In genomic region chr5:51949996-51950395, GRCm38 (mm10) we compare ENCODE assay signal across 26 mouse cellular contexts.
DNase-seq lines count a peak whose midpoint lies in the region; ATAC-seq and TF ChIP-seq lines count a peak whose summit lies in the region.
"Had no signal": no experiment of that assay in that cellular context is flagged by ENCODE, and none has a peak within 500 bp of the region (broad histone marks: within the 10 kb centered on the region; RNA-seq: fewer than 3 reads in every experiment).

No protein-coding gene starts in this region.

- H3K4me2 ChIP-seq in lung, postnatal 0 days (replicated peaks; ENCODE audit: low read depth, low read length), result no peak overlapping the region
- H3K4me2 ChIP-seq: embryonic facial prominence, embryonic 13.5 days; embryonic facial prominence, embryonic 15.5 days; forebrain, embryonic 13.5 days; forebrain, embryonic 15.5 days had no signal

- H3K4me3 ChIP-seq in gastrocnemius, adult 2 months, result no peak overlapping the region
- no peak overlapping the region for H3K4me3 ChIP-seq in heart, adult 2 months
- H3K4me3 ChIP-seq in lung, postnatal 0 days (ENCODE audit: low read depth, low read length), result no peak overlapping the region
- H3K4me3 ChIP-seq: embryonic facial prominence, embryonic 13.5 days; embryonic facial prominence, embryonic 15.5 days; erythroblast, embryonic 14.5 days; forebrain, embryonic 13.5 days; forebrain, embryonic 15.5 days had no signal

- ATAC-seq in megakaryocyte progenitor cell, adult 5-6 weeks (replicated peaks; ENCODE audit: poor library complexity), result peak; percentile 48
- no peak for ATAC-seq in lung, postnatal 0 days
- ATAC-seq: CD4-positive, CD25-positive, alpha-beta regulatory T cell, adult 4 months; forebrain, embryonic 13.5 days; forebrain, embryonic 15.5 days had no signal

- no peaks in the 10 kb centered on the region for H3K4me1 ChIP-seq in heart, adult 2 months (ENCODE audit: control insufficient read depth, insufficient read depth, low read length)
- H3K4me1 ChIP-seq in lung, postnatal 0 days (ENCODE audit: insufficient read depth, low read depth, low read length), result no peaks in the 10 kb centered on the region
- H3K4me1 ChIP-seq: embryonic facial prominence, embryonic 13.5 days; embryonic facial prominence, embryonic 15.5 days; forebrain, embryonic 13.5 days; forebrain, embryonic 15.5 days had no signal

- no peaks in the 10 kb centered on the region for H3K9me3 ChIP-seq in lung, postnatal 0 days (ENCODE audit: low read length)
- H3K9me3 ChIP-seq: embryonic facial prominence, embryonic 13.5 days; embryonic facial prominence, embryonic 15.5 days; forebrain, embryonic 13.5 days; forebrain, embryonic 15.5 days had no signal

- intact Hi-C loops in gastrocnemius, adult 2 months (cut with DNase I), result loop anchor here (5.0 kb wide), 1 partner anchor 38 kb away; no protein-coding TSS in a partner anchor
- intact Hi-C loops in heart, adult 2 months (cut with DNase I), result loop anchor here (5.0 kb wide), 1 partner anchor 87 kb away; no protein-coding TSS in a partner anchor
- intact Hi-C loops in heart, postnatal 10 days (cut with DNase I), result no loop called here

- H3K79me2 ChIP-seq in heart, adult 2 months (replicated peaks; ENCODE audit: control insufficient read depth, insufficient read depth, low read length), result no peaks in the 10 kb centered on the region

- peak overlapping the region; percentile 73 for H3K27ac ChIP-seq in gastrocnemius, adult 2 months
- peak overlapping the region; percentile 87 for H3K27ac ChIP-seq in heart, adult 2 months
- H3K27ac ChIP-seq in lung, postnatal 0 days (ENCODE audit: low read length), result no peak overlapping the region
- H3K27ac ChIP-seq: embryonic facial prominence, embryonic 13.5 days; embryonic facial prominence, embryonic 15.5 days; forebrain, embryonic 13.5 days; forebrain, embryonic 15.5 days had no signal

- TF ChIP-seq POLR2A in heart, adult 2 months (IDR thresholded peaks at IDR 0.05; ENCODE audit: insufficient read depth, low read depth, low read length), result no peak

- no peak for DNase-seq in gastrocnemius, adult 2 months
- no peak for DNase-seq in gastrocnemius, postnatal 4 days (ENCODE audit: low spot score in 2 of 2)
- no peak for DNase-seq in heart, adult 2 months
- DNase-seq in heart, postnatal 10 days, result no peak
- no peak for DNase-seq in thymus, adult 18-20 months
- no peak for DNase-seq in lung, postnatal 0 days (ENCODE audit: low spot score)
- DNase-seq: adrenal gland, adult 2 months; adrenal gland, postnatal 10 days; adrenal gland, postnatal 25 days; B cell, adult 2 months; cerebellum, adult 11 months; cerebellum, adult 18-20 months; cerebellum, adult 8-10 months; cerebellum, adult 9-11 months; cerebellum, postnatal 14 days; cerebellum, postnatal 36 days; embryo, embryonic 11 days had no signal

- no peaks in the 10 kb centered on the region for H3K36me3 ChIP-seq in heart, adult 2 months (ENCODE audit: control insufficient read depth, insufficient read depth, low read length)
- H3K36me3 ChIP-seq in lung, postnatal 0 days (ENCODE audit: insufficient read depth, low read length), result no peaks in the 10 kb centered on the region
- H3K36me3 ChIP-seq: embryonic facial prominence, embryonic 13.5 days; embryonic facial prominence, embryonic 15.5 days; forebrain, embryonic 15.5 days; G1E had no signal

- TF ChIP-seq CTCF in gastrocnemius, adult 2 months (IDR thresholded peaks at IDR 0.05), result no peak
- TF ChIP-seq CTCF in heart, adult 2 months (IDR thresholded peaks at IDR 0.05), result no peak
- TF ChIP-seq CTCF in lung, postnatal 0 days (IDR thresholded peaks at IDR 0.05), result no peak

- 72% methylated on average over 5 of the region's 5 CpGs for WGBS in heart, adult 2 months
- 79% methylated on average over 5 of the region's 5 CpGs for WGBS in lung, postnatal 0 days

- no peaks in the 10 kb centered on the region for H3K27me3 ChIP-seq in heart, adult 2 months (ENCODE audit: control insufficient read depth, insufficient read depth, low read length)
- H3K27me3 ChIP-seq in lung, postnatal 0 days (replicated peaks; ENCODE audit: insufficient read depth, low read length), result no peaks in the 10 kb centered on the region
- H3K27me3 ChIP-seq: CH12.LX; embryonic facial prominence, embryonic 13.5 days; embryonic facial prominence, embryonic 15.5 days; forebrain, embryonic 13.5 days; forebrain, embryonic 15.5 days had no signal

- no peak for TF ChIP-seq EP300 in heart, adult 2 months (IDR thresholded peaks at IDR 0.05; ENCODE audit: insufficient read depth, low read depth, low read length)
- TF ChIP-seq EP300 in lung, postnatal 0 days (IDR thresholded peaks at IDR 0.05), result no peak

- no peak overlapping the region for H3K9ac ChIP-seq in heart, adult 2 months (ENCODE audit: low read depth, low read length)
- no peak overlapping the region for H3K9ac ChIP-seq in lung, postnatal 0 days (replicated peaks; ENCODE audit: low read depth)
- H3K9ac ChIP-seq: embryonic facial prominence, embryonic 13.5 days; embryonic facial prominence, embryonic 15.5 days; forebrain, embryonic 13.5 days; forebrain, embryonic 15.5 days had no signal
